Mouse (Mus musculus): ENCODE measurements at regions not wholly inside any gene's neighbourhood (a gene's known extent, or its start where the extent isn't known, plus 50 kb on each side); places are given as distances from the start of the nearest gene placed in this dataset.

DNA sequence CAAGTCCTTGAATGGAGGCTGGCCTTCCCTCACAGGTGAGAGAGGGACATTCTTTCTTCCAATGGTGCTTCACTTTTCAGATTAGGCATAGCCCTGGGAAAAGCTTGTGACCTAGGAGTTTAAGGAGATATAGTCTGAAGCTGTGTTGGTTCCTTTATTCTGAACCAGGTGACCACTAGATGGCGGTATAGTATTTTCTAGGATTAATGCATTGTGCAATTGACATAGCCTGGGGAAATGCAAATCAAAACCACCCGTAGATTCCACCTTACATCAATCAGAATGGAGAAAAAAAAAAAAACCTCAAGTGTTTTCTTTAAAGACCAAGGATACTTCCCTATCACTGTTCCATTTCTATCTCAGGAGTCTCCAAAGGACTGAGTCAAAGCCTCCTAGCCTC, 61.3 kb upstream of the Cdx4 start:
- TF ChIP-seq EP300 (IDR thresholded peaks at IDR 0.05; ENCODE audit: insufficient read depth, low read depth, low read length), result no peak
- no peak for TF ChIP-seq POLR2A (IDR thresholded peaks at IDR 0.05; ENCODE audit: insufficient read depth, low read depth, low read length)
- TF ChIP-seq CTCF (IDR thresholded peaks at IDR 0.05), result peak; percentile 80

All from heart, adult 2 months (tissue).